Mouse (Mus musculus) hindbrain, embryonic 15.5 days (tissue): Measurements from ENCODE around the gene Olfr1065. TPM values are rescaled to one million over a fixed set of nuclear protein-coding genes. Genes with fewer than 3 reads are reported as not detected.

Experiments
- polyA plus RNA-seq: library from polyadenylated mRNA; unstranded; fragments of >200 nt; fragmentation: Nextera tagmentation; extraction: Ambion mirVana; gene quantifications from 2 replicates; pipeline ENCODE4 v1.2.1, GENCODE M21; 2015

The Olfr1065 gene
- polyA plus RNA-seq, 1 experiment from 2014 or later, result not detected

Other genes with a start within 250 kb of the Olfr1065 start
- not detected in 2 replicates for gene Olfr1045, start 247.6 kb downstream of the Olfr1065 start, polyA plus RNA-seq
- gene Olfr1046, start 231.3 kb downstream of the Olfr1065 start, polyA plus RNA-seq, result not detected in 2 replicates
- not detected in 2 replicates for gene Olfr1047, start 219.2 kb downstream of the Olfr1065 start, polyA plus RNA-seq
- gene Olfr1048, start 210.3 kb downstream of the Olfr1065 start, polyA plus RNA-seq, result not detected in 2 replicates
- gene Olfr1049, start 192.3 kb downstream of the Olfr1065 start, polyA plus RNA-seq, result not detected in 2 replicates
- not detected in 2 replicates for gene Olfr1051, start 171.5 kb downstream of the Olfr1065 start, polyA plus RNA-seq
- not detected in 2 replicates for gene Olfr1052, start 158.1 kb downstream of the Olfr1065 start, polyA plus RNA-seq
- not detected in 2 replicates for gene Olfr1053, start 135.3 kb downstream of the Olfr1065 start, polyA plus RNA-seq
- not detected in 2 replicates for gene Olfr1054, start 115.2 kb downstream of the Olfr1065 start, polyA plus RNA-seq
- gene Olfr1055, start 100.3 kb downstream of the Olfr1065 start, polyA plus RNA-seq, result not detected in 2 replicates
- gene Olfr1056, start 88.1 kb downstream of the Olfr1065 start, polyA plus RNA-seq, result not detected in 2 replicates
- gene Olfr1057, start 72.2 kb downstream of the Olfr1065 start, polyA plus RNA-seq, result not detected in 2 replicates
- not detected in 2 replicates for gene Olfr1058, start 62.0 kb downstream of the Olfr1065 start, polyA plus RNA-seq
- gene Olfr1061, start 36.5 kb downstream of the Olfr1065 start, polyA plus RNA-seq, result not detected in 2 replicates
- gene Olfr1062, start 23.8 kb downstream of the Olfr1065 start, polyA plus RNA-seq, result not detected in 2 replicates
- not detected in 2 replicates for gene Olfr1066, start 5.7 kb upstream of the Olfr1065 start, polyA plus RNA-seq
- gene Olfr228, start 36.8 kb upstream of the Olfr1065 start, polyA plus RNA-seq, result not detected in 2 replicates
- not detected in 2 replicates for gene Olfr1076, start 57.9 kb upstream of the Olfr1065 start, polyA plus RNA-seq
- not detected in 2 replicates for gene Olfr1079, start 91.9 kb upstream of the Olfr1065 start, polyA plus RNA-seq
- not detected in 2 replicates for gene Olfr1080, start 107.6 kb upstream of the Olfr1065 start, polyA plus RNA-seq
- gene Olfr1082, start 148.4 kb upstream of the Olfr1065 start, polyA plus RNA-seq, result not detected in 2 replicates
- not detected in 2 replicates for gene Olfr1084, start 189.1 kb upstream of the Olfr1065 start, polyA plus RNA-seq
- not detected in 2 replicates for gene Olfr1085, start 211.4 kb upstream of the Olfr1065 start, polyA plus RNA-seq
- not detected in 2 replicates for gene Olfr1086, start 229.5 kb upstream of the Olfr1065 start, polyA plus RNA-seq
- gene Olfr1087, start 247.8 kb upstream of the Olfr1065 start, polyA plus RNA-seq, result not detected in 2 replicates